Mouse (Mus musculus) lung, adult 2 months (tissue): ENCODE results near the gene Rd3.

ENCODE experiments used
- CTCF ChIP-seq: fragments of 200-500 bp; IDR thresholded peaks from 2 replicates; pipeline ENCODE4 v1.5.1; 2011; ENCODE audit warnings: mild to moderate bottlenecking, low read length, control low read depth; ENCODE audit not compliant: insufficient read depth
- POLR2A ChIP-seq: fragments of 200-500 bp; IDR thresholded peaks from 2 replicates; pipeline ENCODE4 v1.6.1; 2011; ENCODE audit warnings: low read depth, mild to moderate bottlenecking, control low read depth, low read length, borderline replicate concordance; ENCODE audit errors: extremely low read depth

DNA sequence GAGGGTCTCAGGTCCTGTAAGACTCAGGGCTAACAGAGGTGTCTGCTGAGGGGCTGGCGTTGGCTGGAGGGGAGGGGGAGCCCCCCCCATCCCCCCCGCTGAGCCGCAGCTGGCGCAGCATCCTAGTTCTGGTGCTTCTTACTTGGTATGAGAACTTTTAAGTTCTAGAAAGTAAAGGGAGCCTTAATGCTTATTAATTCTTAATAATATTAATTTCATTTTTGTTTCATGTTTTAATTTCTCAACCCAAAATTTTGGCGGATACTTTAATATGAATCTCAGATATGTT is 10.3 kb downstream of the Rd3 start:
- TF ChIP-seq CTCF (no peak), POLR2A (no peak)
